Mouse (Mus musculus) kidney, embryonic 14.5 days (tissue): ENCODE data around the gene Upk1a. TPM values are rescaled to one million over a fixed set of nuclear protein-coding genes. Genes with fewer than 3 reads are reported as not detected.

Source experiments
- ATAC-seq: fragments of 200-750 bp; cut with Nextera tagmentation; 2 replicates; pipeline ENCODE4 v1.8.0; 2017; ENCODE audit warnings: moderate number of reproducible peaks, mild to moderate bottlenecking, moderate TSS enrichment, moderate library complexity; ENCODE audit not compliant: low FRiP score, low TSS enrichment
- H3K27ac ChIP-seq: fragments of 300-500 bp; sonication (generic); 2 replicates; pipeline ENCODE4 v1.5.1; 2014; ENCODE audit warnings: low read depth, mild to moderate bottlenecking, low read length, moderate library complexity, mixed read lengths
- H3K27me3 ChIP-seq: fragments of 300-500 bp; sonication (generic); 2 replicates; pipeline ENCODE4 v1.6.1; 2014; ENCODE audit warnings: mild to moderate bottlenecking, low read length; ENCODE audit not compliant: control insufficient read depth, insufficient read depth
- H3K36me3 ChIP-seq: fragments of 300-500 bp; sonication (generic); 2 replicates; pipeline ENCODE4 v1.6.1; 2014; ENCODE audit warnings: low read length, mixed read lengths; ENCODE audit not compliant: control insufficient read depth, insufficient read depth
- H3K4me1 ChIP-seq: fragments of 300-500 bp; sonication (generic); 2 replicates; pipeline ENCODE4 v1.6.1; 2014; ENCODE audit warnings: low read length, mixed read lengths; ENCODE audit not compliant: control insufficient read depth, insufficient read depth
- H3K4me2 ChIP-seq: fragments of 300-500 bp; sonication (generic); replicated peaks from 2 replicates; pipeline ENCODE4 v1.6.1; 2014; ENCODE audit warnings: low read depth, mild to moderate bottlenecking, low read length
- H3K4me3 ChIP-seq: fragments of 300-500 bp; sonication (generic); 2 replicates; pipeline ENCODE4 v1.5.1; 2014; ENCODE audit warnings: mild to moderate bottlenecking, low read length
- H3K9ac ChIP-seq: fragments of 300-500 bp; sonication (generic); 2 replicates; pipeline ENCODE4 v1.6.1; 2014; ENCODE audit warnings: low read depth, mild to moderate bottlenecking, low read length, moderate library complexity
- H3K9me3 ChIP-seq: fragments of 300-500 bp; sonication (generic); 2 replicates; pipeline ENCODE4 v1.6.1; 2016; ENCODE audit warnings: low read length; ENCODE audit not compliant: control insufficient read depth
- WGBS: fragments of 180-500 bp; shearing (Covaris S2); extraction: QIAGEN DNeasy Blood & Tissue Kit; methylation state at CpG from one replicate; pipeline ENCODE4 v1.1.7; 2014; 5-methylcytosine and 5-hydroxymethylcytosine counted together
- polyA plus RNA-seq: library from polyadenylated mRNA; unstranded; fragments of >200 nt; fragmentation: Nextera tagmentation; extraction: Ambion mirVana; gene quantifications from 2 replicates; pipeline ENCODE4 v1.2.1, GENCODE M21; 2014

The Upk1a gene
- polyA plus RNA-seq, 1 experiment from 2014 or later, result 2.3 TPM

- no peak overlapping the region for H3K9ac ChIP-seq
- ATAC-seq, result no peak
- no peak overlapping the region for H3K4me2 ChIP-seq
- no peak overlapping the region for H3K4me3 ChIP-seq
- H3K27ac ChIP-seq, result no peak overlapping the region
- H3K27me3 ChIP-seq, result peaks cover 5% of the 10 kb centered on the region; the same call in 1 of the 2 replicates
- H3K4me1 ChIP-seq, result peaks cover 6% of the 10 kb centered on the region
- peaks cover 27% of the 10 kb centered on the region for H3K36me3 ChIP-seq
- no peaks in the 10 kb centered on the region for H3K9me3 ChIP-seq
- WGBS, result 85% methylated on average over 5 of the region's 5 CpGs
Measured at GRCm38 (mm10) chr7:30626647-30627046, 14.0 kb upstream of the Upk1a start.

GRCm38 (mm10) chr7:30625530-30626384, 13.1 kb upstream of the Upk1a start, which contains the start of gene Cox6b1:
Gene Cox6b1 (minus strand): TSS chr7:30626151.
- H3K9me3 ChIP-seq, result no peaks in the 10 kb centered on the region
- H3K9ac ChIP-seq, result peak within 1 kb of the TSS; percentile 65
- peak; percentile 94 for ATAC-seq
- H3K27me3 ChIP-seq, result peaks cover 3% of the 10 kb centered on the region; the same call in 1 of the 2 replicates
- no peak within 1 kb of the TSS for H3K27ac ChIP-seq
- peak within 1 kb of the TSS; percentile 80 for H3K4me2 ChIP-seq
- 2% methylated on average over 44 of the region's 44 CpGs for WGBS
- H3K4me3 ChIP-seq, result peak within 1 kb of the TSS; percentile 80
- peaks cover 32% of the 10 kb centered on the region for H3K36me3 ChIP-seq
- peaks cover 6% of the 10 kb centered on the region for H3K4me1 ChIP-seq

- Histone ChIP-seq H3K27me3 (no peaks in the 10 kb centered on the region), H3K4me2 (no peak overlapping the region), H3K36me3 (peaks cover 66% of the 10 kb centered on the region), H3K4me3 (no peak overlapping the region), H3K4me1 (no peaks in the 10 kb centered on the region), H3K27ac (no peak overlapping the region), H3K9ac (no peak overlapping the region), H3K9me3 (no peaks in the 10 kb centered on the region)
- WGBS, result 84% methylated on average over 3 of the region's 3 CpGs
- no peak for ATAC-seq
Measured at GRCm38 (mm10) chr7:30619202-30619601, 6.6 kb upstream of the Upk1a start.

GRCm38 (mm10) chr7:30618658-30619057, 6.0 kb upstream of the Upk1a start:
- Histone ChIP-seq H3K4me2 (no peak overlapping the region), H3K27me3 (no peaks in the 10 kb centered on the region), H3K27ac (no peak overlapping the region), H3K9me3 (no peaks in the 10 kb centered on the region), H3K9ac (no peak overlapping the region), H3K4me3 (no peak overlapping the region), H3K36me3 (peaks cover 61% of the 10 kb centered on the region), H3K4me1 (no peaks in the 10 kb centered on the region)
- 95% methylated on average over 9 of the region's 9 CpGs for WGBS
- ATAC-seq, result no peak

- Histone ChIP-seq H3K36me3 (peaks cover 35% of the 10 kb centered on the region), H3K4me1 (peaks cover 6% of the 10 kb centered on the region), H3K4me2 (no peak overlapping the region), H3K9ac (no peak overlapping the region), H3K9me3 (no peaks in the 10 kb centered on the region), H3K4me3 (no peak overlapping the region), H3K27ac (no peak overlapping the region), H3K27me3 (no peaks in the 10 kb centered on the region)
- 63% methylated on average over 5 of the region's 5 CpGs for WGBS
- 0 out of 2 replicates have a peak, but pooled peaks have one; percentile 10 for ATAC-seq
Measured at GRCm38 (mm10) chr7:30615049-30615760, 2.6 kb upstream of the Upk1a start.

- Histone ChIP-seq H3K27me3 (no peaks in the 10 kb centered on the region), H3K9me3 (no peaks in the 10 kb centered on the region), H3K4me1 (peaks cover 6% of the 10 kb centered on the region), H3K4me2 (no peak overlapping the region), H3K4me3 (no peak overlapping the region), H3K27ac (no peak overlapping the region), H3K9ac (no peak overlapping the region), H3K36me3 (peaks cover 33% of the 10 kb centered on the region)
- 73% methylated on average over 2 of the region's 2 CpGs for WGBS
- ATAC-seq, result no peak
Measured at GRCm38 (mm10) chr7:30614454-30614853, 1.8 kb upstream of the Upk1a start.

GRCm38 (mm10) chr7:30613529-30614112, 974 bp upstream of the Upk1a start:
- no peak overlapping the region for H3K4me3 ChIP-seq
- H3K9ac ChIP-seq, result no peak overlapping the region
- no peaks in the 10 kb centered on the region for H3K9me3 ChIP-seq
- WGBS, result 25% methylated on average over 14 of the region's 14 CpGs
- no peaks in the 10 kb centered on the region for H3K27me3 ChIP-seq
- peaks cover 25% of the 10 kb centered on the region for H3K36me3 ChIP-seq
- peak; percentile 61 for ATAC-seq
- H3K4me1 ChIP-seq, result peaks cover 6% of the 10 kb centered on the region
- H3K27ac ChIP-seq, result no peak overlapping the region
- no peak overlapping the region for H3K4me2 ChIP-seq

GRCm38 (mm10) chr7:30610043-30610442, 2.6 kb downstream of the Upk1a start:
- H3K9me3 ChIP-seq, result no peaks in the 10 kb centered on the region
- no peaks in the 10 kb centered on the region for H3K36me3 ChIP-seq
- ATAC-seq, result no peak
- H3K27me3 ChIP-seq, result no peaks in the 10 kb centered on the region
- H3K4me2 ChIP-seq, result no peak overlapping the region
- peaks cover 6% of the 10 kb centered on the region for H3K4me1 ChIP-seq
- H3K4me3 ChIP-seq, result no peak overlapping the region
- WGBS, result 56% methylated on average over 7 of the region's 7 CpGs
- H3K27ac ChIP-seq, result no peak overlapping the region
- no peak overlapping the region for H3K9ac ChIP-seq
